Mouse (Mus musculus) bone marrow, adult 2 months (tissue): Measurements from ENCODE around the gene Kcnk4.

Source experiments
- CTCF ChIP-seq: fragments of 200-500 bp; IDR thresholded peaks from 2 replicates; pipeline ENCODE4 v1.5.1; 2011; ENCODE audit warnings: low read length, control low read depth; ENCODE audit not compliant: control insufficient read depth, insufficient read depth
- POLR2A ChIP-seq: fragments of 200-500 bp; IDR thresholded peaks from 2 replicates; pipeline ENCODE4 v1.6.1; 2011; ENCODE audit warnings: low read depth, mild to moderate bottlenecking, control low read depth, low read length, borderline replicate concordance; ENCODE audit not compliant: control insufficient read depth

DNA sequence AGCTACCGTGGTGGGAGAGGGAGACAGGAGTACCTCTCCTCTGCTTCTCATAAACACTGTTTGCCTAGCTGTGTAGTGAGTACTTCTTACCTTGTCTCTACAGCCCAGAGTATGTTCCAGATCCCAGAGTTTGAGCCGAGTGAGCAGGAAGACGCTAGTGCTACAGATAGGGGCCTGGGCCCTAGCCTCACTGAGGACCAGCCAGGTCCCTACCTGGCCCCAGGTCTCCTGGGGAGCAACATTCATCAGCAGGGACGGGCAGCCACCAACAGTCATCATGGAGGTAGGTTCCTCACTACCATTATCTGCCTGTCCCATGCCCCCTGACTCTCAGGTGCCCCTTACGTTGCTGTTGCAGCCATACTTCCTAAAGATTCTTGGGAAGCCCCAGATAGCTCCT, 8.4 kb upstream of the Kcnk4 start:
- no peak for TF ChIP-seq POLR2A
- no peak for TF ChIP-seq CTCF
